Mouse (Mus musculus) ovary, postnatal 14 days (tissue): ENCODE measurements around the gene Angpt4.

Experiments used
- DNase-seq: peaks from one replicate; pipeline ENCODE4 v3.0.0; 2022; ENCODE audit warnings: low spot score

The Angpt4 gene

DNA sequence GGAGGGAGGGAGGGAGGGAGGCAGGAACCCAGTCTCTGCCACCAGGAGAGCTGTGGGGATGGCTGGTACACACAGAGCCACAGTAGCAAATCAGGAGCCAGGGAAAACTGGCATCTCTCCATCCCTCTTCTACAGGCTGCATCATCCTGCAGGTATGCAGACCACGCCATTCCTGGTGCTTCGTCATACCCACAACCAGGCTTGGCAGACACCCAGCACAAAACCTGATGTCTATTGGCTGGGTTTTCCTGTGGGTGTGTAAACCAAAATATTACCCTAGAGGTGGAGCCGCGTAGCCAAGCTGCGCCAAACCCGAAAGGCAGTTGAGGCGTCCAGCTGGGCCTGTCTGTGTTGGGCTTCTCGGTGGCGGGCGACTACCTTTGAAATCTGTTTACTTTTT is 51.5 kb downstream of the Angpt4 start:
- peak; percentile 49 for DNase-seq

GRCm38 (mm10) chr2:151963319-151963718 is 52.3 kb downstream of the Angpt4 start:
- DNase-seq = no peak

DNA sequence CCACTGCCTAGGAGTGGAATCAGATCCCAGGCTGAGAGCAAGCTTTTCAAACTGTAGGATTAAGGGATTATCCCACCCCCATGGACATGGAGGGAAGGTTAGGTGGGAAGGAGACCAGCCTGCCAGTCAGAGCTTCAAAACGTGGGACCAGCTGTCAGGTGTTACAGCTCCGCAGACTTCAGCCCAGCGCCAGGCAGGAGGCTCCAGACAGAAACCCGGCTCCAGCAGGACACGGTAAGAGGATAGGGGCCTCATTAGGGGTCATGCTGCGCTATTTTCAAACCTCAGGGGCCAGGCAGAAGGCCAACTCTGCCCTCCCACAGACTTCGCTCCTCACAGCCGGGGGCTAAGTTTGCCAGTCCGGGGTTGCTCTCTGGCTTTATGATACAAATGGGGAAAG is 53.0 kb downstream of the Angpt4 start:
- no peak for DNase-seq

- DNase-seq = no peak
Measured at GRCm38 (mm10) chr2:151967176-151967750, 56.3 kb downstream of the Angpt4 start.

DNA sequence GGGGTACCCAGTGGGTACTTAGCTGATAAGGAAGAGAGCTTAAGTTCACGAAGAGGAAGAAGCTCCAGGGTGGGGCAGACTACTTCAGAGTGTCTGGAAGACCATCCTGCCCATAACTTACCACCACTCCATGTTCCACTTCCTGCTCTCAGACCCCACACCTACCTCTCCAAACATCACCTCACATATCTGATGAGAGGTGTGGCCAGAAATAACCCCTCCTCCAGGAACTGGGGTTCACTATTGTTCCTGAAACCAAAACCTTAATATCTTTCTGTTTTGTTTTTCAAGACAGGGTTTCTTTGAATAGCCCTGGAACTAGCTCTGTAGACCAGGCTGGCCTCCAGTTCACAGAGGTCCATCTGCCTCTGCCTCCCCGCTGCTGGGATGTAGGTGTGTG is 56.8 kb downstream of the Angpt4 start:
- DNase-seq = no peak

- DNase-seq = no peak
Measured at GRCm38 (mm10) chr2:151968451-151968850, 57.4 kb downstream of the Angpt4 start.

GRCm38 (mm10) chr2:151968986-151969385 is 58.0 kb downstream of the Angpt4 start:
- no peak for DNase-seq

DNA sequence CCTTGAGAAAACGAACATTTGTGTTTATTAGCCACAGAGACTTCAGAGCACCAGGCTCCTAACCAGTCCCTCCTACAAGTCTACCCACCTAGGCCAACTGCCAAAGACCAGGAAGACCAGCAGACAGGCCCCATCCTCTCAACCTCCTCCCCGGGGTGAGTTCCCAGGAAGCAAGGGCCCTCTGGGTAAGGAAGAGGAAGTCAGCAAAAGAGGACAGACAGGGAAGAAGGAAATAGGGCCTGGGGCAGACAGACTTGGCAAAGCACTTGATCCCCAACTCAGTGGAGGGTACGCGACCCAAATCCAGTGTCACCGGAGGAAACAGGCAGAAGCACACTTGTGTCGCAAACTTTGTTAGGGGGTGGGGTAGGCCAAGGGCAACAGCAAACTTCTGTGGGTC is 58.4 kb downstream of the Angpt4 start:
- no peak for DNase-seq

DNA sequence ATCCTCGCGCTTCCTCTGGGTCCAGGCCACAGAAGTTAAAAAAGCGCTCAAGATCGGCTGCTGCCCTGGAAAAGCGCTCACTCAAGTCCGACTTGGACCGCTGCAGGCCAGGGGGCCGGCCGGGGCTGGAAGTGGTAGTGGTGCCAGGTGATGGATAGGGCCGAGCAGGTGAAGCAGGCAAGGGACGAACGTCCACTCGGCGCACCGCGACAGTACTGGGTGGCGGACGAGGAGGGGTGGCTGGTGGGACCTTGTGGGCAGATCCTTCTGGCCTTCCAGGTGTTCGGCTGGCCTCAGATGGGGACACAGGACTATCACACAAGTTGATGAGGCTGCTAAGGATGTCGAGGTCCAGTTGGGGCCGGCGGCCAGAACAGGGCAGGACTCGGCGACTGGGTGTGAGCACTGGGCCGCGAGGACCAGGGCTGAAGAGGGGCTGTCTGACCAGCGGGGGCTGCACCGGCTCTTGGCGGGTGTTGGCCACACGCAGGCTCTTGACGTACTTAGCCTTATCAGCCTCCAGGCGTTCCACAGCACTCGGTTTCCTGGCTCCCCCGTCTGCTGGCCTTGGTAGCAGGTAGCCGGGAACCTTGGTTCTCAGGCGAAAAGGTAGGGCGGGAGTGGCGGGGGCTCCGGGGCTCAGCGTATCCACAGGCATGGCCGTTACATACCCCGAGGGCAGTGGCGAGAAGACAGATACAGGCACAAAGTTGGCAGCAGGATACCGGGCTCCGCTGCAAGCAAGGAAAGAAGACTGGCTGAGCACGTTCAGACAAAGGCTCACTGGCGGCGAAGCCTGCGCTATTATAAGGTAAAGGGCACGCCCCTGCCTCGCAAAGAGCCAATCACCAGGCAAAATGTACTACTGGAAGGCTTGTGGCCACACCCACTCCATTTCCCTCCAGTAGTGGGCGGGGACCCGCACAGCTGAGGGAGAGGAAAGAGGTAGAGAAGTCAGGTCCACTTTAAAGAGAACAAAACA is 59.5 kb downstream of the Angpt4 start:
- DNase-seq = peak; percentile 64

GRCm38 (mm10) chr2:151971748-151972147 is 60.7 kb downstream of the Angpt4 start:
- no peak for DNase-seq

DNA sequence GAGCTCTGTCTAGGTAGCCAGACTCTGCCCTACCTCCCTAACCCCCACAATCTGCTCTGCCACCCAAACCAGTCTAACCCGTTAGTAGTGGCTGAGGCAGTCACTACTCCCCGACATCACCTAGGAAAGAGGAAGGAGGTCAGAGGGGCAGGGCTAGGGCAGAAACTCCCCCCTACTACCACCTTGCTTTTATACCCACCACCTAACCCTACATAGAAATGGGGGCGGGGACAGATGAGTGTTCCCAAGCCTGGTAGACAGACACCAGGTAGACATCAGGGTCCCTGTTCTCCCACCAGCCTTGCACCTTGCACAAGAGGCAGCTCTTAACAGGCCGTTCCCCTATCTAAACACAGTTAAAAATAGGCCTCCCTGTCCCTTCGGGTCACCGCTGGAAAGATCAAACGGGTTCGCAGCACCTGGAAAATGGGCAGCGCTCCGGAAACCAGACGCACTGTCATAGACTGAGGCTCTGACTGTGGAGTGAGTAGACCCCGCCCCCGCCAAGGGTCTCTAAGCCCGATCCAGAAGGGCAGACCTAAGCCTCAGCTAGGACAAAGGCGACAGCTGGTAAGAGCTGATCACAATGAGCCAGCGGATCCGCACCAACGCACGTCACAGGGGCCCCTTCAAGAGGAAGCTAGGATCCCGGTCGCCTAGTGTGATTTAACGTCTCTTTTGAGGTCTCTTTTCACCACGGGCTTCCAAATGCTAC is 62.0 kb downstream of the Angpt4 start:
- DNase-seq = no peak

- DNase-seq = peak; percentile 55
Measured at GRCm38 (mm10) chr2:151973595-151974562, 62.9 kb downstream of the Angpt4 start.

DNA sequence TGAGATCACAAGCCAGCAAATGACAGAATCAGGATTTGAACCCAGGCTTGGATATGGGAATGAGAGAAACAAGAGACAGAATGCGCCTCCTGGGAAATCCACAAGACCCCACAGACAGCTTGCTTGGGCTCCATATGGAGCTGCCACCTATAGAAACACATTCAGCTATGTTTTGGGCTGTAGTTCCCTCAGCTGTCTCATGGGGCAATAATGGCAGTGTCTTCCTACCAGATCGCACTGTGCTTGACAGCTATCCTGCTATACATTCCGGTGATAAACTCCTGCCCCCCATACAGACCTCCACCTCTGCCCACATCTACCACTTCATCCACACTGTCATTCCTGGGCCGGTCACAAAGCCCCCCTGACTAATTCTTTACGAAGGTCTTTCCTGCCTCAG is 64.3 kb downstream of the Angpt4 start:
- no peak for DNase-seq

DNA sequence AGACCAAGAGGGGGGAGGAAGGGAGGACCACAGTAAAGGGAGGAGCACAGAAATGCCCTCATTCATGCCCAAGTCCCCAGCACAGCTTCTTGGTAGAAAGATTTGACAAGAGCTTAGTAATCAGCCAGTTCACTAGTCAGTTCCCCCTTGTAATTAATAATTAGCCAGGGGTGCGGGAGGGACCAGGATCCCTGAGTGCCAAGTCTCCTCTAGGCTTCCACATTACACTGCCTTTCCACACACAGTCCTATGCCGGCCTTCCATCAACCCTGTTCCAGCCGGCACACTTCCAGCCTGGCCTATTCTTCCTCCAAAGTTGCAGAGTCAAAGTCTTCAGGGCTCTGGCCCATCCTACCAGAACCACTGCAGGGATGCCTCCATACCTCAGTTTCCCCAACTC is 65.1 kb downstream of the Angpt4 start:
- no peak for DNase-seq

GRCm38 (mm10) chr2:151977689-151978440 is 66.9 kb downstream of the Angpt4 start:
- no peak for DNase-seq

DNA sequence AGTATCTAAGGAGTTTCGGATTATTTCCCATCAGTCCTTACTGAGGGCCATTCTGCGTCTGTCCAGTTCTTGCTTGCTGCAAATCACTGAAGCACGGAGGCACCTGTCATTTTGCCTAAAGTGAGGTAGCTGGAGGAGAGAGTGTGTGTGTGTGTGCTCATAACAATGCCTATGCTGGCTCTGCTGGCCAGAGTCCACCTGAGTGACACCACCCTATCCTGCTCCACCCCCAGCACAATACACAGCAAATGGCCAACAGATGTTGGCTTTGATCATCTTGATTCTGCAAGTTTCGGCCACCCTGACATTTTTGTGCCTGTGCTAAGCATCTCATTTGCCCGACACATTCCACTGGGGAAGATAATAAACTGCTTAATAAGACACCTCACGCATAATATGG is 67.5 kb downstream of the Angpt4 start:
- no peak for DNase-seq

DNA sequence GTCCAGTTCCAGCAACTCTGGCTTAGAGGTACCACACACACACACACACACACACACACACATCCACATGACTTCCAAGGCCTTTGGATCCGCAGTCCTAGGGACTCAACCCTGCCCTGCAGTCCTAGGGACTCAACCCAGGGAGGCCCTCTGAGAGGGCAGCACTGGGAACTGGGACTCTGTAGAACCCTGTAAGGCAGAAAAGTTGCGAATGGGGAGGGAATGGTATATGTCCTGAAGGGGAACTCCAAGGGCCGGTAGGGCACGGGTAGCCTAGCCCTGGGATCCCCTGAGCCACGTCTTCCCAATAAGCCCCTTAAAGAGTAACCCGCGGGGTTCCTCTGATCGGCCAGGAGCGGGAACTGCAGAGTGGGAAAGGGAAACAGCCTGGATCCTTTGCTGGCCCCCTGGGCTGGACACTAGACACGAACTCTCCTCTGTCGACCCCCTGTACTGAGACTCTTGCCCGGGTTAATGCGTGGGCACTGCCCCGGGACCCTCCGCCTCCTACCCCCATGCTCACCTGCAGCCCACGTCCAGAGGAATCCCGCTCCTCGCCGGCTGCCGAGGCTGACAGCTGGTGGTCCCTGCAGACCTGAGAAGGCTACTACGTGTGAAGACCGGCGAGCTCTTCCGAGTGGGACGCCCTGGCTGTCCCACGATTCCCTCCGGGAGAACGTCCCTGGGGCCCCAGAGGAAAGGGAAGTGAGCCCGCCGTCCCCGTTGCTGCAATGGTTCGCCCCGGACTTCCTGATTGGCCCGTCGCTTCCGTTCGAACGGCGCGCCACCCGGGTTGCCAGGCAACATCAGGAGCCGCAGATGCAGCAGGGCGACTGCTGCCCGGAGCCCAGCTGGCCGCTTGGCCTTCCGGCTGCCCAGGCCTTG is 68.7 kb downstream of the Angpt4 start, which contains the start of gene Fam110a:
TSS of gene Fam110a (minus strand) at position 750 of the 885 bp plus-strand sequence.
- peak; percentile 79 for DNase-seq

DNA sequence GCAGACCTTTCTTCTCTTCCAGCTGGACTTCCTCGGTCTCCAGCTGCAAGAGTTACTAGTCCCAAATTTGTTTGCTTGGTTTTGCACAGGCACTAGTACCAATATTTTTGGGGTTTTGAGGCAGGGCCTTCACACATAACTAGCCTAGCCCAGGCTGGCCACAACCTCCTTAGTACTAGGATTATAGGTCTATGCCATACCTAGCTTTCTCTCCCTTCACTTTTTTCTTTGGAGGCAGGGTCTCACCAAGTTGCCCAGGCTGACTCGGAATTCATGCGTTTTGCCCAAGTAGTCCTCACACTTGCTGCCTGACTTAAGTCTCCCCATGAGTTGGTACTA is 69.3 kb downstream of the Angpt4 start:
- DNase-seq = no peak

DNA sequence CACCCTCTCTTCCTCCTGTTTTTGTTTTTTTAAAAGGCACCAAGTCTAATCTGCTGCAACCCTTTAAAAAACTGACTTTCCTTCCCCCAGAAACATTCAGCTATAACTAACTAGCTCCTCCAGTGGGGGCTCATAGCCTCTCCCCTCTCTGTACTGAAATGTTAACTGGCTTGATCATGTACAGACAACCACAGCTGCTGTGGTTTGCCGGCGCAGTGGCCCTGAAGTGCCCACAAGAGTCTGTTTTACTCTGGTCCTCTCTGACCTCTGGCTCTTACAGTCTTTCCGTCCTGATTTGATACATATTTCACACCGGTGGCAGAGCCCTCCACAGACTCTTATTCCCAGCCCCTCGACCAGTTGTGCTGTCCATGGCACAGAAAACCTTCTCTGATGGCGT is 70.3 kb downstream of the Angpt4 start:
- DNase-seq = no peak

DNA sequence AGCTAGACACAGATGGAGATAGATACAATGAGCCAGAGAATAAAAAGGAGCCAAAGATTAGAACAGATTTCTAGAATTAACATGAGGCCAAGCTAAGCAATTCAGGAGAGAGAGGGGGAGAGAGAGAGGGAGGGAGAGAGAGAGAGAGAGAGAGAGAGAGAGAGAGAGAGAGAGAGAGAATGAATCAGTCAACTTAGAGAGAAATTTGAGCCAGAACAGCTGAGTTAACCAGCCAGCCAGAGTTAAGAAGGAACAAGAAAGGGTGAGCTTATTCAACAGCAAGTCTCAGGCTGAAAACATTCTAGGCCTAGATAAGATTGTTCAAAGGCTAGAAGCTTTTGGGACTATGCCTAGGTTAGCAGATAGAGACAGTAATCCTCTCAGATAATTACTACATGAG is 71.5 kb downstream of the Angpt4 start:
- DNase-seq = no peak
